Mouse (Mus musculus) stomach, embryonic 14.5 days (tissue): ENCODE measurements around the gene Rabgap1. TPM values are rescaled to one million over a fixed set of nuclear protein-coding genes. Genes with fewer than 3 reads are reported as not detected.

ENCODE experiments used
- ATAC-seq: fragments of 200-750 bp; cut with Nextera tagmentation; 2 replicates; pipeline ENCODE4 v1.8.0; 2017; ENCODE audit warnings: low read depth, moderate TSS enrichment; ENCODE audit not compliant: insufficient number of reproducible peaks, insufficient read depth, low FRiP score
- H3K27ac ChIP-seq: fragments of 300-500 bp; sonication (generic); 2 replicates; pipeline ENCODE4 v1.5.1; 2014; ENCODE audit warnings: mild to moderate bottlenecking, low read length, moderate library complexity, mixed read lengths
- H3K27me3 ChIP-seq: fragments of 300-500 bp; sonication (generic); 2 replicates; pipeline ENCODE4 v1.6.1; 2014; ENCODE audit warnings: low read length, control low read depth, mixed read lengths; ENCODE audit not compliant: control insufficient read depth, insufficient read depth
- H3K36me3 ChIP-seq: fragments of 300-500 bp; sonication (generic); 2 replicates; pipeline ENCODE4 v1.6.1; 2014; ENCODE audit warnings: mild to moderate bottlenecking, control low read depth, low read length, moderate library complexity, mixed read lengths; ENCODE audit not compliant: control insufficient read depth, insufficient read depth
- H3K4me1 ChIP-seq: fragments of 300-500 bp; sonication (generic); 2 replicates; pipeline ENCODE4 v1.6.1; 2014; ENCODE audit warnings: low read length, control low read depth, mixed read lengths; ENCODE audit not compliant: control insufficient read depth, insufficient read depth
- H3K4me2 ChIP-seq: fragments of 300-500 bp; sonication (generic); replicated peaks from 2 replicates; pipeline ENCODE4 v1.6.1; 2014; ENCODE audit warnings: low read depth, low read length, control low read depth
- H3K4me3 ChIP-seq: fragments of 300-500 bp; sonication (generic); 2 replicates; pipeline ENCODE4 v1.5.1; 2014; ENCODE audit warnings: low read depth, low read length, control low read depth
- H3K9ac ChIP-seq: fragments of 300-500 bp; sonication (generic); replicated peaks from 2 replicates; pipeline ENCODE4 v1.6.1; 2014; ENCODE audit warnings: low read depth, mild to moderate bottlenecking, control low read depth, low read length, moderate library complexity, mixed read lengths
- H3K9me3 ChIP-seq: fragments of 300-500 bp; sonication (generic); 2 replicates; pipeline ENCODE4 v1.6.1; 2016; ENCODE audit warnings: low read depth, low read length, control low read depth; ENCODE audit not compliant: control insufficient read depth
- WGBS: fragments of 180-500 bp; shearing (Covaris S2); extraction: QIAGEN DNeasy Blood & Tissue Kit; methylation state at CpG from one replicate; pipeline ENCODE4 v1.1.7; 2014; 5-methylcytosine and 5-hydroxymethylcytosine counted together
- polyA plus RNA-seq: library from polyadenylated mRNA; unstranded; fragments of >200 nt; fragmentation: Nextera tagmentation; extraction: Ambion mirVana; gene quantifications from 2 replicates; pipeline ENCODE4 v1.2.1, GENCODE M21; 2014

Rabgap1 gene
- polyA plus RNA-seq, 1 experiment from 2014 or later: 92.6 TPM

GRCm38 (mm10) chr2:37527587-37527986 lies 84.5 kb downstream of the Rabgap1 start:
- Histone ChIP-seq H3K4me1 (no peaks in the 10 kb centered on the region), H3K27me3 (no peaks in the 10 kb centered on the region), H3K9ac (no peak overlapping the region), H3K4me3 (no peak overlapping the region), H3K4me2 (no peak overlapping the region), H3K9me3 (no peaks in the 10 kb centered on the region), H3K36me3 (peaks cover 4% of the 10 kb centered on the region; the same call in 1 of the 2 replicates), H3K27ac (no peak overlapping the region)
- ATAC-seq: no peak

- H3K36me3 ChIP-seq: peaks cover 11% of the 10 kb centered on the region; the same call in 1 of the 2 replicates
- H3K4me1 ChIP-seq: no peaks in the 10 kb centered on the region
- H3K27ac ChIP-seq: no peak overlapping the region
- ATAC-seq: no peak
- H3K9ac ChIP-seq: no peak overlapping the region
- H3K27me3 ChIP-seq: no peaks in the 10 kb centered on the region
- H3K4me2 ChIP-seq: no peak overlapping the region
- no peaks in the 10 kb centered on the region for H3K9me3 ChIP-seq
- 95% methylated on average over 2 of the region's 2 CpGs for WGBS
- no peak overlapping the region for H3K4me3 ChIP-seq
These were observed 86.3 kb downstream of the Rabgap1 start for GRCm38 (mm10) chr2:37529397-37529796.

- Histone ChIP-seq H3K4me2 (no peak overlapping the region), H3K27me3 (no peaks in the 10 kb centered on the region), H3K9me3 (no peaks in the 10 kb centered on the region), H3K27ac (no peak overlapping the region), H3K36me3 (peaks cover 18% of the 10 kb centered on the region; the same call in 1 of the 2 replicates), H3K4me3 (no peak overlapping the region), H3K9ac (no peak overlapping the region), H3K4me1 (no peaks in the 10 kb centered on the region)
- ATAC-seq: no peak
- 89% methylated on average over 1 of the region's 1 CpGs for WGBS
These were observed 87.7 kb downstream of the Rabgap1 start for GRCm38 (mm10) chr2:37530766-37531165.

GRCm38 (mm10) chr2:37531639-37532038 lies 88.6 kb downstream of the Rabgap1 start:
- H3K9ac ChIP-seq: no peak overlapping the region
- H3K4me3 ChIP-seq: no peak overlapping the region
- H3K27ac ChIP-seq: no peak overlapping the region
- ATAC-seq: no peak
- no peaks in the 10 kb centered on the region for H3K27me3 ChIP-seq
- H3K9me3 ChIP-seq: no peaks in the 10 kb centered on the region
- peaks cover 18% of the 10 kb centered on the region; the same call in 1 of the 2 replicates for H3K36me3 ChIP-seq
- 79% methylated on average over 3 of the region's 3 CpGs for WGBS
- no peak overlapping the region for H3K4me2 ChIP-seq
- no peaks in the 10 kb centered on the region for H3K4me1 ChIP-seq

GRCm38 (mm10) chr2:37549346-37550012 lies 106.4 kb downstream of the Rabgap1 start:
- no peak overlapping the region for H3K4me2 ChIP-seq
- no peaks in the 10 kb centered on the region for H3K4me1 ChIP-seq
- H3K27ac ChIP-seq: no peak overlapping the region
- H3K36me3 ChIP-seq: peaks cover 48% of the 10 kb centered on the region
- 83% methylated on average over 1 of the region's 1 CpGs for WGBS
- peak; percentile 37; the same call in 1 of the 2 replicates for ATAC-seq
- H3K27me3 ChIP-seq: no peaks in the 10 kb centered on the region
- no peak overlapping the region for H3K9ac ChIP-seq
- no peak overlapping the region for H3K4me3 ChIP-seq
- H3K9me3 ChIP-seq: no peaks in the 10 kb centered on the region

- no peak for ATAC-seq
- Histone ChIP-seq H3K9me3 (no peaks in the 10 kb centered on the region), H3K9ac (no peak overlapping the region), H3K27ac (no peak overlapping the region), H3K4me1 (no peaks in the 10 kb centered on the region), H3K4me2 (no peak overlapping the region), H3K36me3 (peaks cover 57% of the 10 kb centered on the region), H3K27me3 (no peaks in the 10 kb centered on the region), H3K4me3 (no peak overlapping the region)
- WGBS: 61% methylated on average over 2 of the region's 2 CpGs
These were observed 113.3 kb downstream of the Rabgap1 start for GRCm38 (mm10) chr2:37556366-37556765.

- H3K9me3 ChIP-seq: no peaks in the 10 kb centered on the region
- H3K4me1 ChIP-seq: peaks cover 3% of the 10 kb centered on the region; the same call in 1 of the 2 replicates
- H3K27me3 ChIP-seq: no peaks in the 10 kb centered on the region
- WGBS: 52% methylated on average over 2 of the region's 2 CpGs
- no peak overlapping the region for H3K27ac ChIP-seq
- no peak overlapping the region for H3K4me3 ChIP-seq
- peaks cover 73% of the 10 kb centered on the region for H3K36me3 ChIP-seq
- no peak overlapping the region for H3K9ac ChIP-seq
- no peak overlapping the region for H3K4me2 ChIP-seq
- ATAC-seq: no peak
These were observed 122.5 kb downstream of the Rabgap1 start for GRCm38 (mm10) chr2:37565579-37565978.

- no peak for ATAC-seq
- Histone ChIP-seq H3K4me1 (peaks cover 3% of the 10 kb centered on the region; the same call in 1 of the 2 replicates), H3K36me3 (peaks cover 68% of the 10 kb centered on the region)
These were observed 123.0 kb downstream of the Rabgap1 start for GRCm38 (mm10) chr2:37566035-37566434.

GRCm38 (mm10) chr2:37569888-37570287 lies 126.8 kb downstream of the Rabgap1 start:
- peaks cover 3% of the 10 kb centered on the region; the same call in 1 of the 2 replicates for H3K4me1 ChIP-seq
- H3K9ac ChIP-seq: no peak overlapping the region
- no peak overlapping the region for H3K4me3 ChIP-seq
- no peak overlapping the region for H3K4me2 ChIP-seq
- no peak overlapping the region for H3K27ac ChIP-seq
- 73% methylated on average over 5 of the region's 5 CpGs for WGBS
- no peak for ATAC-seq
- peaks cover 42% of the 10 kb centered on the region; the same call in 1 of the 2 replicates for H3K36me3 ChIP-seq
- no peaks in the 10 kb centered on the region for H3K27me3 ChIP-seq
- no peaks in the 10 kb centered on the region for H3K9me3 ChIP-seq

More at GRCm38 (mm10) chr2:37566035-37566434, 123.0 kb downstream of the Rabgap1 start:
- no peak overlapping the region for H3K9ac ChIP-seq
- H3K27me3 ChIP-seq: no peaks in the 10 kb centered on the region
- H3K4me2 ChIP-seq: no peak overlapping the region
- H3K27ac ChIP-seq: no peak overlapping the region
- no peak overlapping the region for H3K4me3 ChIP-seq
- WGBS: 53% methylated on average over 1 of the region's 1 CpGs
- no peaks in the 10 kb centered on the region for H3K9me3 ChIP-seq
